ENCODE assay signal across 24 mouse cellular contexts in genomic region chr5:74273313-74273712, GRCm38 (mm10).
DNase-seq lines count a peak whose midpoint lies in the region; ATAC-seq and TF ChIP-seq lines count a peak whose summit lies in the region.
"Had no signal": no experiment of that assay in that cellular context is flagged by ENCODE, and none has a peak within 500 bp of the region (broad histone marks: within the 10 kb centered on the region; RNA-seq: fewer than 3 reads in every experiment).

No protein-coding gene starts in this region.

- intact Hi-C loops in heart, postnatal 25 days (cut with DNase I): no loop called here

- peaks cover 22% of the 10 kb centered on the region for H3K4me1 ChIP-seq in heart, embryonic 10.5 days
- peaks cover 19% of the 10 kb centered on the region for H3K4me1 ChIP-seq in heart, embryonic 15.5 days (replicated peaks)
- H3K4me1 ChIP-seq in liver, postnatal 0 days (ENCODE audit: insufficient read depth): no peaks in the 10 kb centered on the region

- H3K9me3 ChIP-seq in heart, embryonic 10.5 days: no peaks in the 10 kb centered on the region
- no peaks in the 10 kb centered on the region for H3K9me3 ChIP-seq in heart, embryonic 15.5 days (replicated peaks)
- no peaks in the 10 kb centered on the region for H3K9me3 ChIP-seq in liver, postnatal 0 days (ENCODE audit: low read length)
- H3K9me3 ChIP-seq: limb, embryonic 15.5 days; midbrain, embryonic 12.5 days had no signal

- no peak overlapping the region for H3K4me2 ChIP-seq in heart, embryonic 15.5 days
- H3K4me2 ChIP-seq in liver, postnatal 0 days (ENCODE audit: low read depth, low read length): no peak overlapping the region
- H3K4me2 ChIP-seq: hindbrain, embryonic 14.5 days; limb, embryonic 15.5 days; midbrain, embryonic 12.5 days had no signal

- H3K27ac ChIP-seq in heart, embryonic 10.5 days: 0 out of 2 replicates have a peak overlapping the region, but pooled peaks have one; percentile 43
- H3K27ac ChIP-seq in heart, embryonic 15.5 days: peak overlapping the region; percentile 19
- no peak overlapping the region for H3K27ac ChIP-seq in liver, postnatal 0 days (ENCODE audit: low read depth)
- H3K27ac ChIP-seq: hindbrain, embryonic 14.5 days; limb, embryonic 15.5 days; midbrain, embryonic 12.5 days had no signal

- H3K9ac ChIP-seq in heart, embryonic 15.5 days: no peak overlapping the region
- no peak overlapping the region for H3K9ac ChIP-seq in liver, postnatal 0 days (replicated peaks)
- H3K9ac ChIP-seq: hindbrain, embryonic 14.5 days; limb, embryonic 15.5 days; midbrain, embryonic 12.5 days had no signal

- no peaks in the 10 kb centered on the region for H3K36me3 ChIP-seq in heart, embryonic 10.5 days
- H3K36me3 ChIP-seq in heart, embryonic 15.5 days: no peaks in the 10 kb centered on the region
- H3K36me3 ChIP-seq in liver, postnatal 0 days (replicated peaks; ENCODE audit: insufficient read depth, low read length): no peaks in the 10 kb centered on the region
- H3K36me3 ChIP-seq: limb, embryonic 15.5 days; midbrain, embryonic 12.5 days had no signal

- 0 out of 2 replicates have a peak, but pooled peaks have one; percentile 31 for TF ChIP-seq EP300 in liver, postnatal 0 days (IDR thresholded peaks at IDR 0.05; ENCODE audit: low read depth)

- H3K4me3 ChIP-seq in heart, embryonic 10.5 days: no peak overlapping the region
- H3K4me3 ChIP-seq in heart, embryonic 15.5 days: no peak overlapping the region
- no peak overlapping the region for H3K4me3 ChIP-seq in liver, postnatal 0 days (ENCODE audit: low read depth, low read length)
- H3K4me3 ChIP-seq: limb, embryonic 15.5 days; midbrain, embryonic 12.5 days had no signal

- WGBS in heart, embryonic 10.5 days: 43% methylated on average over 3 of the region's 3 CpGs
- WGBS in heart, embryonic 15.5 days: 30% methylated on average over 3 of the region's 3 CpGs
- 57% methylated on average over 3 of the region's 3 CpGs for WGBS in liver, postnatal 0 days (ENCODE audit: insufficient replicate concordance)

- peak; percentile 51; the same call in 1 of the 2 replicates for ATAC-seq in heart, embryonic 15.5 days (replicated peaks; ENCODE audit: insufficient number of reproducible peaks, insufficient read depth, low FRiP score, low read depth)
- ATAC-seq in liver, postnatal 0 days: peak; percentile 43
- ATAC-seq: forebrain, embryonic 14.5 days; intestine, postnatal 0 days; Patski had no signal

- TF ChIP-seq CTCF in liver, postnatal 0 days (IDR thresholded peaks at IDR 0.05; ENCODE audit: low read depth): no peak

- no peak for DNase-seq in heart, embryonic 10.5 days (ENCODE audit: low spot score)
- no peak for DNase-seq in heart, adult 9 months (ENCODE audit: low spot score in 2 of 2)
- no peak for DNase-seq in heart, postnatal 25 days (ENCODE audit: low spot score)
- DNase-seq in liver, postnatal 0 days: no peak
- DNase-seq in liver: no peak
- DNase-seq in adrenal gland, adult 2 months: no peak
- DNase-seq: adrenal gland, postnatal 14 days; cerebellum, adult 11 months; cerebellum, postnatal 36 days; gastrocnemius, postnatal 25 days; kidney, adult 9 months; kidney, postnatal 10 days; layer of hippocampus, postnatal 36 days; left cerebral cortex, postnatal 4 days; lung, adult 2 months; thymus, adult 2 months; thymus, postnatal 36 days had no signal

- no peaks in the 10 kb centered on the region; the same call in 1 of the 2 replicates for H3K27me3 ChIP-seq in heart, embryonic 10.5 days (ENCODE audit: insufficient read depth, poor library complexity, severe bottlenecking)
- no peaks in the 10 kb centered on the region for H3K27me3 ChIP-seq in heart, embryonic 15.5 days
- no peaks in the 10 kb centered on the region for H3K27me3 ChIP-seq in liver, postnatal 0 days (ENCODE audit: insufficient read depth, low read length)
- H3K27me3 ChIP-seq: limb, embryonic 15.5 days; midbrain, embryonic 12.5 days; Patski had no signal
